Mouse (Mus musculus) CH12.LX (cell line): ENCODE measurements at regions not wholly inside any gene's neighbourhood (a gene's known extent, or its start where the extent isn't known, plus 50 kb on each side); places are given as distances from the start of the nearest gene placed in this dataset.

ENCODE experiments used
- DNase-seq: peaks from one replicate; pipeline ENCODE4 v3.0.0-alpha.2; 2013; ENCODE audit errors: extremely low read depth
- H3K27ac ChIP-seq: 2 replicates; pipeline ENCODE4 v1.5.1; 2012; ENCODE audit warnings: low read depth, mild to moderate bottlenecking, control low read depth, moderate library complexity; ENCODE audit not compliant: insufficient read depth
- H3K27me3 ChIP-seq: replicated peaks from 2 replicates; pipeline ENCODE3; 2012; ENCODE audit warnings: inconsistent platforms
- H3K36me3 ChIP-seq, 2 experiments: replicated peaks in 1 of 2; 2 replicates each; pipeline versions ENCODE3 to v1.6.1; 2012; ENCODE audit warnings: inconsistent platforms in 1 of 2, low read length in 1 of 2, mild to moderate bottlenecking in 1 of 2, mixed read lengths in 1 of 2, moderate library complexity in 1 of 2; ENCODE audit not compliant: control insufficient read depth in 1 of 2, insufficient read depth in 1 of 2
- H3K4me1 ChIP-seq, 2 experiments: 2 replicates each; pipeline ENCODE4 v1.6.1; 2012; ENCODE audit warnings: inconsistent platforms in 1 of 2, moderate library complexity in 1 of 2; ENCODE audit not compliant: insufficient read depth in 2 of 2, control insufficient read depth in 1 of 2
- H3K4me2 ChIP-seq: 2 replicates; pipeline ENCODE4 v1.6.1; 2012; ENCODE audit warnings: low read depth, mild to moderate bottlenecking, control low read depth; ENCODE audit not compliant: poor library complexity, insufficient read depth, severe bottlenecking
- H3K4me3 ChIP-seq, 3 experiments: fragments of 150-350 bp in 1 of 3; sonication (generic) in 1 of 3; replicated peaks in 1 of 3; 2 replicates each; pipeline versions ENCODE3 to v1.5.1; 2011 to 2012; ENCODE audit warnings: low read depth in 2 of 3, low read length in 2 of 3, mild to moderate bottlenecking in 2 of 3, moderate library complexity in 2 of 3, control low read depth in 1 of 3, improper control_type of control experiment in 1 of 3, inconsistent platforms in 1 of 3, mixed read lengths in 1 of 3; ENCODE audit not compliant: poor library complexity in 1 of 3
- H3K79me2 ChIP-seq: replicated peaks from 2 replicates; pipeline ENCODE4 v1.6.1; 2012; ENCODE audit warnings: mild to moderate bottlenecking, moderate library complexity; ENCODE audit not compliant: control insufficient read depth, poor library complexity, insufficient read depth, severe bottlenecking; ENCODE audit errors: extremely low read depth
- H3K9ac ChIP-seq: 2 replicates; pipeline ENCODE4 v1.6.1; 2012; ENCODE audit warnings: low read depth, mild to moderate bottlenecking, control low read depth, moderate library complexity; ENCODE audit not compliant: insufficient read depth
- H3K9me3 ChIP-seq: replicated peaks from 2 replicates; pipeline ENCODE3; 2012; ENCODE audit warnings: low read length, inconsistent platforms, mixed read lengths
- CHD1 ChIP-seq: IDR thresholded peaks from 2 replicates; pipeline ENCODE4 v1.6.1; 2012; ENCODE audit warnings: low read depth, low read length, improper control_type of control experiment, inconsistent platforms
- CTCF ChIP-seq, 2 experiments: IDR thresholded peaks in 1 of 2; conservative IDR thresholded peaks in 1 of 2; 2 replicates each; pipeline ENCODE4 v1.5.1; 2011 to 2012; ENCODE audit warnings: low read depth in 2 of 2, low read length in 2 of 2, improper control_type of control experiment in 1 of 2, inconsistent platforms in 1 of 2, mild to moderate bottlenecking in 1 of 2, moderate library complexity in 1 of 2
- ELF1 ChIP-seq: IDR thresholded peaks from 2 replicates; pipeline ENCODE4 v1.6.1; 2014; ENCODE audit warnings: low read depth, mild to moderate bottlenecking, inconsistent platforms, low read length, improper control_type of control experiment
- IRF4 ChIP-seq: IDR thresholded peaks from 2 replicates; pipeline ENCODE4 v1.6.1; 2014; ENCODE audit warnings: low read depth, mild to moderate bottlenecking, inconsistent platforms, low read length, improper control_type of control experiment
- JUND ChIP-seq: conservative IDR thresholded peaks from 2 replicates; pipeline ENCODE4 v1.6.1; 2011; ENCODE audit warnings: low read depth, low read length, improper control_type of control experiment
- KAT2A ChIP-seq: IDR thresholded peaks from 2 replicates; pipeline ENCODE4 v1.6.1; 2012; ENCODE audit warnings: low read length, improper control_type of control experiment, inconsistent platforms; ENCODE audit not compliant: insufficient replicate concordance
- MAFK ChIP-seq: IDR thresholded peaks from 2 replicates; pipeline ENCODE4 v1.6.1; 2011; ENCODE audit warnings: low read length, improper control_type of control experiment; ENCODE audit not compliant: insufficient replicate concordance
- MAX ChIP-seq: IDR thresholded peaks from 2 replicates; pipeline ENCODE4 v1.6.1; 2011; ENCODE audit warnings: low read length, improper control_type of control experiment
- MEF2A ChIP-seq: IDR thresholded peaks from 2 replicates; pipeline ENCODE4 v1.6.1; 2014; ENCODE audit warnings: low read depth, mild to moderate bottlenecking, inconsistent platforms, low read length, improper control_type of control experiment, borderline replicate concordance
- MXI1 ChIP-seq: IDR thresholded peaks from 2 replicates; pipeline ENCODE4 v1.6.1; 2011; ENCODE audit warnings: mild to moderate bottlenecking, low read depth, low read length, improper control_type of control experiment
- NELFE ChIP-seq: IDR thresholded peaks from 2 replicates; pipeline ENCODE4 v1.6.1; 2011; ENCODE audit warnings: low read depth, low read length, improper control_type of control experiment
- NRF1 ChIP-seq: IDR thresholded peaks from 2 replicates; pipeline ENCODE4 v1.6.1; 2014; ENCODE audit warnings: low read depth, mild to moderate bottlenecking, inconsistent platforms, low read length, improper control_type of control experiment, moderate library complexity
- PAX5 ChIP-seq: IDR thresholded peaks from 2 replicates; pipeline ENCODE4 v1.6.1; 2012; ENCODE audit warnings: low read length, inconsistent platforms, mixed read lengths
- POLR2A ChIP-seq: IDR thresholded peaks from 2 replicates; pipeline ENCODE4 v1.6.1; 2011; ENCODE audit warnings: low read depth, mild to moderate bottlenecking, improper control_type of control experiment, low read length
- RAD21 ChIP-seq: IDR thresholded peaks from 2 replicates; pipeline ENCODE4 v1.6.1; 2011; ENCODE audit warnings: low read depth, mild to moderate bottlenecking, low read length, improper control_type of control experiment, moderate library complexity
- RCOR1 ChIP-seq: conservative IDR thresholded peaks from 2 replicates; pipeline ENCODE4 v1.6.1; 2012; ENCODE audit warnings: low read depth, mild to moderate bottlenecking, inconsistent platforms, low read length, improper control_type of control experiment
- SMC3 ChIP-seq: IDR thresholded peaks from 2 replicates; pipeline ENCODE4 v1.6.1; 2011; ENCODE audit warnings: low read depth, low read length, improper control_type of control experiment
- USF1 ChIP-seq: IDR thresholded peaks from 2 replicates; pipeline ENCODE4 v1.6.1; 2014; ENCODE audit warnings: low read depth, mild to moderate bottlenecking, inconsistent platforms, low read length, improper control_type of control experiment
- USF2 ChIP-seq: conservative IDR thresholded peaks from 2 replicates; pipeline ENCODE4 v1.6.1; 2011; ENCODE audit warnings: low read depth, low read length, improper control_type of control experiment
- ZMIZ1 ChIP-seq: IDR thresholded peaks from 2 replicates; pipeline ENCODE4 v1.6.1; 2012; ENCODE audit warnings: low read depth, mild to moderate bottlenecking, inconsistent platforms, low read length, improper control_type of control experiment
- ZNF384 ChIP-seq: IDR thresholded peaks from 2 replicates; pipeline ENCODE4 v1.6.1; 2012; ENCODE audit warnings: low read depth, low read length, improper control_type of control experiment, inconsistent platforms
- dilution Hi-C: fragments of 300-500 bp; cut with MboI; formaldehyde crosslinking; loops from 2 replicates; pipeline ENCODE4 v1.14.3; 2020; ENCODE audit warnings: low sequenced_read_pairs; ENCODE audit not compliant: extremely low pct_unique_long_range_greater_than_20kb, extremely low pct_ligation_motif_present
- in situ Hi-C: fragments of 300-500 bp; cut with MboI; formaldehyde crosslinking; loops from 3 replicates; pipeline ENCODE4 v1.14.3; 2019; ENCODE audit warnings: low sequenced_read_pairs, low pct_ligation_motif_present, low pct_unique_long_range_greater_than_20kb, mixed read lengths

DNA sequence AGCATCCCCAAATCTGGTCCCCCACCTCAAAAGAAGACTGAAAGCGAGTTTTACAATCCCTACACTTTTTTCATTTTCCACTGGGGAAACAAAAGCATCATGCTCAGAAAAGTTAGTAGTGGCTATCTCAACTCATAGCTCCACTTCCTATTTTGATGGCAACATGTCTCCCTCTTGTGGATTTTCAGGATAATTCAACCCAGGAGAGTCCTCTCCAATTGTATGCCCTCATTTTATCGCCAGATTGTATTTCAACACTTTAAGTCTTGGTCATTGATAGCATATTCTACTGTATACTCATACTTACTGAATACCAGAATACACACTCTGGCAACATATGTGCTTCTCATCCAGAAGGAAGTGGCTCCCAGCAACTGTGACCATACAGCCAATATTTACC lies 105.0 kb downstream of the Dnajb9 start:
- Histone ChIP-seq H3K4me1 (0 out of 4 replicates have a peak, but pooled peaks cover 0 to 4% of the 10 kb centered on the region in 2 experiments), H3K36me3 (no peaks in the 10 kb centered on the region), H3K4me2 (no peak overlapping the region), H3K79me2 (no peaks in the 10 kb centered on the region), H3K9me3 (no peaks in the 10 kb centered on the region), H3K27ac (no peak overlapping the region), H3K4me3 (no peak overlapping the region), H3K9ac (no peak overlapping the region), H3K27me3 (no peaks in the 10 kb centered on the region)
- dilution Hi-C loops: no loop called here
- peak; percentile 47 for TF ChIP-seq SMC3
- no peak for TF ChIP-seq MXI1
- TF ChIP-seq RAD21: peak; percentile 70
- peak; percentile 15 to 61; a peak in 2 of 4 replicates for TF ChIP-seq CTCF (conservative IDR thresholded peaks at IDR 0.05 in 1 of 2, IDR thresholded peaks at IDR 0.05 in 1 of 2; ENCODE audit: low read depth in 2 of 2, low read length in 2 of 2)
- in situ Hi-C loops: no loop called here
- DNase-seq: peak; percentile 44

DNA sequence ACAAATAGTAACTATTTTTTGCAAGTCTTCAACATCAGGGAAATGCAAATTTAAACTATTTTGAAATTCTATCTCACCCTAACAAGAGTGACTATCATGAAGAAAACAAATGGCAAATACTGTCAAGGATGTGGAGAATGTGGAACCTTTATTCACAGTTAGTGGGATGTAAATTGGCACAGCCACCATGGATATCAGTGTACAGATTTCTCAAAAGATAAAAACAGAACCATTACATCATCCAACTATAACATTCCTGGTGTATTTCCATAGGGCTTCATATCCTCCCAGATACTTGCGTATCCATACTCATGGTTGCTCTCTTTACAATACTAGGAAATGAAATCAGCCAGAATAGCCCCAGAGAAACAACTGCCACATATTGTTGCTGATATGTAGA lies 110.9 kb downstream of the Dnajb9 start:
- Histone ChIP-seq H3K27me3 (no peaks in the 10 kb centered on the region), H3K4me3 (no peak overlapping the region), H3K9ac (no peak overlapping the region), H3K9me3 (no peaks in the 10 kb centered on the region), H3K4me2 (no peak overlapping the region), H3K27ac (no peak overlapping the region), H3K36me3 (no peaks in the 10 kb centered on the region), H3K79me2 (no peaks in the 10 kb centered on the region), H3K4me1 (no peaks in the 10 kb centered on the region)
- in situ Hi-C loops: no loop called here
- dilution Hi-C loops: no loop called here
- no peak for TF ChIP-seq MEF2A
- TF ChIP-seq MXI1: no peak
- TF ChIP-seq USF1: no peak
- TF ChIP-seq NELFE: no peak
- no peak for TF ChIP-seq CHD1
- no peak for TF ChIP-seq RCOR1
- no peak for TF ChIP-seq MAX
- no peak for TF ChIP-seq ZMIZ1
- TF ChIP-seq SMC3: no peak
- TF ChIP-seq ELF1: no peak
- TF ChIP-seq ZNF384: no peak
- no peak for TF ChIP-seq JUND
- TF ChIP-seq USF2: no peak
- DNase-seq: no peak

- dilution Hi-C loops: no loop called here
- in situ Hi-C loops: no loop called here
- no peak for TF ChIP-seq NRF1
- TF ChIP-seq RAD21: no peak
- TF ChIP-seq KAT2A: no peak
- TF ChIP-seq USF1: no peak
- no peak for TF ChIP-seq PAX5
- TF ChIP-seq IRF4: no peak
- no peak for TF ChIP-seq MAFK
- TF ChIP-seq MAX: no peak
- TF ChIP-seq MXI1: no peak
- TF ChIP-seq POLR2A: no peak
- no peak for TF ChIP-seq SMC3
Observed at GRCm38 (mm10) chr12:44071766-44072165, 138.4 kb downstream of the Dnajb9 start.

More at GRCm38 (mm10) chr12:44071766-44072165, 138.4 kb downstream of the Dnajb9 start:
- Histone ChIP-seq H3K36me3 (no peaks in the 10 kb centered on the region), H3K9me3 (no peaks in the 10 kb centered on the region), H3K27me3 (no peaks in the 10 kb centered on the region), H3K4me1 (no peaks in the 10 kb centered on the region), H3K9ac (no peak overlapping the region), H3K4me2 (no peak overlapping the region), H3K4me3 (no peak overlapping the region), H3K27ac (no peak overlapping the region), H3K79me2 (no peaks in the 10 kb centered on the region)
- DNase-seq: no peak
